Mouse (Mus musculus) liver (tissue): ENCODE results near the gene Zfc3h1.
A peak's percentile ranks its signal among the peaks of the same experiment; 100 is the strongest.

ENCODE experiments used
- DNase-seq: peaks from one replicate; pipeline ENCODE4 v3.0.0-alpha.2; 2020; ENCODE audit warnings: mixed read lengths

Gene Zfc3h1

GRCm38 (mm10) chr10:115384221-115385017, at the start of gene Zfc3h1, which contains the start of gene Thap2:
TSS of gene Zfc3h1 (plus strand) at chr10:115384959.
TSS of gene Thap2 (minus strand) at chr10:115384443.
- DNase-seq, result peak; percentile 99

- DNase-seq, result no peak
Observed at GRCm38 (mm10) chr10:115336901-115337300, 47.9 kb upstream of the Zfc3h1 start.

GRCm38 (mm10) chr10:115339820-115340328, 44.9 kb upstream of the Zfc3h1 start:
- DNase-seq, result no peak

GRCm38 (mm10) chr10:115342771-115343425, 41.9 kb upstream of the Zfc3h1 start:
- no peak for DNase-seq

- peak; percentile 29 for DNase-seq
Observed at GRCm38 (mm10) chr10:115346444-115346843, 38.3 kb upstream of the Zfc3h1 start.

- DNase-seq, result no peak
Observed at GRCm38 (mm10) chr10:115348131-115348530, 36.6 kb upstream of the Zfc3h1 start.

GRCm38 (mm10) chr10:115349029-115349428, 35.7 kb upstream of the Zfc3h1 start:
- DNase-seq, result no peak

GRCm38 (mm10) chr10:115349509-115349908, 35.2 kb upstream of the Zfc3h1 start:
- DNase-seq, result no peak

GRCm38 (mm10) chr10:115350810-115351397, 33.9 kb upstream of the Zfc3h1 start:
- peak; percentile 26 for DNase-seq

- no peak for DNase-seq
Observed at GRCm38 (mm10) chr10:115354553-115354952, 30.2 kb upstream of the Zfc3h1 start.

- DNase-seq, result no peak
Observed at GRCm38 (mm10) chr10:115355016-115355415, 29.7 kb upstream of the Zfc3h1 start.

GRCm38 (mm10) chr10:115356106-115356505, 28.7 kb upstream of the Zfc3h1 start:
- DNase-seq, result no peak

- no peak for DNase-seq
Observed at GRCm38 (mm10) chr10:115358216-115358919, 26.4 kb upstream of the Zfc3h1 start.

- no peak for DNase-seq
Observed at GRCm38 (mm10) chr10:115359066-115359465, 25.7 kb upstream of the Zfc3h1 start.

GRCm38 (mm10) chr10:115361840-115362622, 22.7 kb upstream of the Zfc3h1 start, which contains the start of gene Tmem19:
TSS of gene Tmem19 (minus strand) at chr10:115362501.
- DNase-seq, result peak; percentile 98

- no peak for DNase-seq
Observed at GRCm38 (mm10) chr10:115362623-115362964, 22.2 kb upstream of the Zfc3h1 start.

- no peak for DNase-seq
Observed at GRCm38 (mm10) chr10:115363151-115363550, 21.6 kb upstream of the Zfc3h1 start.

GRCm38 (mm10) chr10:115381506-115382084, 3.2 kb upstream of the Zfc3h1 start:
- no peak for DNase-seq

- no peak for DNase-seq
Observed at GRCm38 (mm10) chr10:115382846-115383643, 1.7 kb upstream of the Zfc3h1 start.

GRCm38 (mm10) chr10:115383644-115384220, 1.0 kb upstream of the Zfc3h1 start:
- no peak for DNase-seq
